Mouse (Mus musculus) urinary bladder, adult 2 months (tissue): ENCODE data around the gene Ly6g6c. TPM values are rescaled to one million over a fixed set of nuclear protein-coding genes. Genes with fewer than 3 reads are reported as not detected.
A peak's percentile ranks its signal among the peaks of the same experiment; 100 is the strongest.

Experiments
- DNase-seq: peaks from one replicate; pipeline ENCODE4 v3.0.0; 2022; ENCODE audit warnings: low spot score
- polyA plus RNA-seq: library from polyadenylated mRNA; depleted of rRNA; stranded (reverse); fragments of >200 nt; gene quantifications from 2 replicates; pipeline ENCODE4 v1.2.3, GENCODE M21; 2012

Gene Ly6g6c
- polyA plus RNA-seq, 1 experiment, result 0.26 TPM

- DNase-seq, result no peak
These were observed 9.3 kb upstream of the Ly6g6c start for GRCm38 (mm10) chr17:35055691-35056495.

- DNase-seq, result no peak
These were observed 8.1 kb upstream of the Ly6g6c start for GRCm38 (mm10) chr17:35057090-35057489.

- no peak for DNase-seq
These were observed 6.9 kb upstream of the Ly6g6c start for GRCm38 (mm10) chr17:35058316-35058715.

GRCm38 (mm10) chr17:35058911-35059892, 6.0 kb upstream of the Ly6g6c start, which contains the start of gene Ddah2:
Ddah2 (plus strand) TSS chr17:35059035.
- peak; percentile 67 for DNase-seq

GRCm38 (mm10) chr17:35060071-35060470, 5.1 kb upstream of the Ly6g6c start:
- DNase-seq, result no peak

- DNase-seq, result no peak
These were observed 4.4 kb upstream of the Ly6g6c start for GRCm38 (mm10) chr17:35060737-35061297.

- DNase-seq, result no peak
These were observed 3.9 kb upstream of the Ly6g6c start for GRCm38 (mm10) chr17:35061299-35061698.

- DNase-seq, result no peak
These were observed 1.7 kb upstream of the Ly6g6c start for GRCm38 (mm10) chr17:35063466-35063865.

- no peak for DNase-seq
These were observed 760 bp upstream of the Ly6g6c start for GRCm38 (mm10) chr17:35064378-35064877.

- no peak for DNase-seq
These were observed 896 bp downstream of the Ly6g6c start, which contains the start of gene Mpig6b for GRCm38 (mm10) chr17:35066084-35066483. Mpig6b (minus strand) TSS chr17:35066184.

GRCm38 (mm10) chr17:35068213-35068914, 3.2 kb downstream of the Ly6g6c start:
- no peak for DNase-seq

- DNase-seq, result no peak
These were observed 5.5 kb downstream of the Ly6g6c start for GRCm38 (mm10) chr17:35070556-35071229.

- DNase-seq, result no peak
These were observed 6.3 kb downstream of the Ly6g6c start for GRCm38 (mm10) chr17:35071454-35071853.

GRCm38 (mm10) chr17:35074097-35074496, 8.9 kb downstream of the Ly6g6c start:
- DNase-seq, result no peak

- no peak for DNase-seq
These were observed 11.5 kb downstream of the Ly6g6c start, which contains the start of gene Ly6g6e for GRCm38 (mm10) chr17:35076507-35077176. Ly6g6e (plus strand) TSS chr17:35076902.

- no peak for DNase-seq
These were observed 12.1 kb downstream of the Ly6g6c start for GRCm38 (mm10) chr17:35077285-35077684.

- DNase-seq, result peak; percentile 45
These were observed 12.6 kb downstream of the Ly6g6c start, which contains the start of gene Ly6g6d for GRCm38 (mm10) chr17:35077786-35078233. Ly6g6d (minus strand) TSS chr17:35078065.

- no peak for DNase-seq
These were observed 14.6 kb downstream of the Ly6g6c start for GRCm38 (mm10) chr17:35079778-35080177.

GRCm38 (mm10) chr17:35080248-35080647, 15.1 kb downstream of the Ly6g6c start:
- no peak for DNase-seq

GRCm38 (mm10) chr17:35080710-35081109, 15.5 kb downstream of the Ly6g6c start:
- no peak for DNase-seq
